Mouse (Mus musculus) forebrain, postnatal 0 days (tissue): Measurements from ENCODE around the gene Col28a1. TPM values are rescaled to one million over a fixed set of nuclear protein-coding genes. Genes with fewer than 3 reads are reported as not detected.

Experiments
- ATAC-seq: fragments of 200-750 bp; cut with Nextera tagmentation; 2 replicates; pipeline ENCODE4 v1.8.0; 2017; ENCODE audit warnings: mild to moderate bottlenecking, moderate library complexity
- DNase-seq: peaks from one replicate; pipeline ENCODE4 v3.0.0-alpha.2; 2015
- H3K27ac ChIP-seq: fragments of 300-500 bp; sonication (generic); 2 replicates; pipeline ENCODE4 v1.5.1; 2014; ENCODE audit warnings: low read depth, mild to moderate bottlenecking, antibody characterized with exemption, low read length, moderate library complexity, mixed read lengths
- H3K27me3 ChIP-seq: fragments of 300-500 bp; sonication (generic); 2 replicates; pipeline ENCODE4 v1.6.1; 2014; ENCODE audit warnings: mild to moderate bottlenecking, low read length, mixed read lengths; ENCODE audit not compliant: insufficient read depth
- H3K36me3 ChIP-seq: fragments of 300-500 bp; sonication (generic); 2 replicates; pipeline ENCODE4 v1.6.1; 2014; ENCODE audit warnings: mild to moderate bottlenecking, moderate library complexity; ENCODE audit not compliant: insufficient read depth
- H3K4me1 ChIP-seq: fragments of 300-500 bp; sonication (generic); 2 replicates; pipeline ENCODE4 v1.6.1; 2014; ENCODE audit warnings: antibody characterized with exemption; ENCODE audit not compliant: insufficient read depth
- H3K4me2 ChIP-seq: fragments of 300-500 bp; sonication (generic); 2 replicates; pipeline ENCODE4 v1.6.1; 2014; ENCODE audit warnings: low read depth, mild to moderate bottlenecking, moderate library complexity
- H3K4me3 ChIP-seq: fragments of 300-500 bp; sonication (generic); 2 replicates; pipeline ENCODE4 v1.5.1; 2014; ENCODE audit warnings: low read depth, low read length, mixed read lengths
- H3K9ac ChIP-seq: fragments of 300-500 bp; sonication (generic); 2 replicates; pipeline ENCODE4 v1.6.1; 2014; ENCODE audit warnings: mild to moderate bottlenecking
- H3K9me3 ChIP-seq: fragments of 300-500 bp; sonication (generic); 2 replicates; pipeline ENCODE4 v1.6.1; 2016; ENCODE audit warnings: low read length
- CTCF ChIP-seq: sonication (generic); IDR thresholded peaks from 2 replicates; pipeline ENCODE4 v1.5.1; 2016; ENCODE audit warnings: antibody characterized with exemption, control low read depth, low read depth
- WGBS: fragments of 180-500 bp; shearing (Covaris S2); extraction: QIAGEN DNeasy Blood & Tissue Kit; methylation state at CpG from one replicate; pipeline ENCODE4 v1.1.7; 2014; 5-methylcytosine and 5-hydroxymethylcytosine counted together
- polyA plus RNA-seq: library from polyadenylated mRNA; unstranded; fragments of >200 nt; fragmentation: Nextera tagmentation; extraction: Ambion mirVana; gene quantifications from 2 replicates; pipeline ENCODE4 v1.2.1, GENCODE M21; 2015
- total RNA-seq: library from RNA; depleted of rRNA; stranded (reverse); fragments of >200 nt; gene quantifications from 2 replicates; pipeline ENCODE4 v1.2.3, GENCODE M21; 2014

Gene Col28a1
- total and polyA plus RNA-seq, 2 experiments from 2014 or later, result 1.1 to 1.2 TPM

DNA sequence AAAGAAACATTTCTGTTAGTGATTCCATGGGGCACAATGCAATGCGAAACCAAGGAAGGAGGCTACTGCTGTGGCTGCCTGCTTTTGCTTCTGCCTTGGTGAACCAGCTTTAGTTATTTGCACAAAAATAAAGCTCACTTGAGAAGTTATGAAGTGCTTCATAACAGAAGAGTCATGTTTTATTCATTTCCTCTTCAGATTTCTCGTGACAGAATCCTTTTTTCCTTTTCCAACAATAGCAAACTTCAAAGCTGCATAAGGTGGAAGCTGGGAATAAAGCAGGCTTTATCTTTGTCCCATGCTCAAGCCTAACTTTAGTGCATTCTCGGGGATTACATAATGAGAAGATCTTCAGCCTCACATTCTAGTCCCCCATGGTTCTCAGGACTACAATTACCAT lies 65.9 kb downstream of the Col28a1 start:
- H3K36me3 ChIP-seq, result no peaks in the 10 kb centered on the region
- no peak overlapping the region for H3K4me2 ChIP-seq
- H3K4me1 ChIP-seq, result no peaks in the 10 kb centered on the region
- no peak overlapping the region for H3K27ac ChIP-seq
- H3K4me3 ChIP-seq, result no peak overlapping the region
- no peaks in the 10 kb centered on the region for H3K27me3 ChIP-seq
- no peak overlapping the region for H3K9ac ChIP-seq
- no peaks in the 10 kb centered on the region for H3K9me3 ChIP-seq
- ATAC-seq (peak; percentile 43; the same call in 1 of the 2 replicates), DNase-seq (no peak)
- no peak for TF ChIP-seq CTCF
- WGBS, result 31% methylated on average over 3 of the region's 3 CpGs

DNA sequence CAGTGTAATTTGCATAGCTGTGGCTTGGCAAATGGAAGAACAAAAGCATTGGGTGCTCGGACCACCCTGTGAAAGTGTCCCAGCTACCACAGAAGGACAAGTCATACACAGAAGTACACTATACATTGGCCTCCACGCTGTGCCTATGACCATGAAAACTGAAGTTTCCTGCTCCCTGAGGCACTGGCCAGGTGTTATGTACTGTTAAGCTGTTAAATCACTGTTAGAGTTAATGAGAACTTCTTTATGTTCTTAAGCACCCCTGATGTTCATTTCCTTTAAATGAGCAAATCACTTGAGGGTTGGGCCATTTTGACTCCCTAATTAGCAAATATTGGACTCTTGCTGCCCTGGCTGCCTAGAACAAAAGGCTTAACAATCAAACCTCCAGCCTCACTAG lies 73.3 kb downstream of the Col28a1 start:
- DNase-seq (no peak), ATAC-seq (no peak)
- H3K4me3 ChIP-seq, result no peak overlapping the region
- H3K27me3 ChIP-seq, result no peaks in the 10 kb centered on the region
- no peaks in the 10 kb centered on the region for H3K36me3 ChIP-seq
- H3K27ac ChIP-seq, result no peak overlapping the region
- H3K9me3 ChIP-seq, result no peaks in the 10 kb centered on the region
- 53% methylated on average over 2 of the region's 2 CpGs for WGBS
- no peak overlapping the region for H3K9ac ChIP-seq
- no peak overlapping the region for H3K4me2 ChIP-seq
- TF ChIP-seq CTCF, result no peak
- H3K4me1 ChIP-seq, result no peaks in the 10 kb centered on the region

DNA sequence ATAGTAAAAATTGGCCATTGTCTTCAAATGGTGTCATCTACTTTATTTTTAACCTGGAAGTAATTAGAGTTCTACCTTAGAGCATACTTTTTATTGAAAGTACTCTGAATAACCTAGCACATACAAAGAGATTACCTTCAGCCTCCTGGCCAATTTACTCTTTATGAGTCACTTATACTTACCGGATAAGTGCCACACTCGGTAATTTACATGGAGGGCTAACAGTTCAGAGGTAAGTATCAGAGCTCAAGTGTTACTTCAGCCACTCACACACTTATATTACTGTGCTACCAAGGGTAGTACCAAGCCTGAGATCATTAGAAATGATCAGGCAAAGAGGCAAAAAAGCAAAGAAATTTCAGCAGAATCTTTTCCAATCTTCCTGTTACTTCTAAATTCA lies 73.8 kb downstream of the Col28a1 start:
- no peak overlapping the region for H3K27ac ChIP-seq
- H3K9ac ChIP-seq, result no peak overlapping the region
- no peak for TF ChIP-seq CTCF
- H3K4me1 ChIP-seq, result no peaks in the 10 kb centered on the region
- no peaks in the 10 kb centered on the region for H3K36me3 ChIP-seq
- H3K9me3 ChIP-seq, result no peaks in the 10 kb centered on the region
- ATAC-seq, result no peak
- DNase-seq, result no peak
- H3K4me2 ChIP-seq, result no peak overlapping the region
- no peaks in the 10 kb centered on the region for H3K27me3 ChIP-seq
- WGBS, result 74% methylated on average over 2 of the region's 2 CpGs
- no peak overlapping the region for H3K4me3 ChIP-seq

DNA sequence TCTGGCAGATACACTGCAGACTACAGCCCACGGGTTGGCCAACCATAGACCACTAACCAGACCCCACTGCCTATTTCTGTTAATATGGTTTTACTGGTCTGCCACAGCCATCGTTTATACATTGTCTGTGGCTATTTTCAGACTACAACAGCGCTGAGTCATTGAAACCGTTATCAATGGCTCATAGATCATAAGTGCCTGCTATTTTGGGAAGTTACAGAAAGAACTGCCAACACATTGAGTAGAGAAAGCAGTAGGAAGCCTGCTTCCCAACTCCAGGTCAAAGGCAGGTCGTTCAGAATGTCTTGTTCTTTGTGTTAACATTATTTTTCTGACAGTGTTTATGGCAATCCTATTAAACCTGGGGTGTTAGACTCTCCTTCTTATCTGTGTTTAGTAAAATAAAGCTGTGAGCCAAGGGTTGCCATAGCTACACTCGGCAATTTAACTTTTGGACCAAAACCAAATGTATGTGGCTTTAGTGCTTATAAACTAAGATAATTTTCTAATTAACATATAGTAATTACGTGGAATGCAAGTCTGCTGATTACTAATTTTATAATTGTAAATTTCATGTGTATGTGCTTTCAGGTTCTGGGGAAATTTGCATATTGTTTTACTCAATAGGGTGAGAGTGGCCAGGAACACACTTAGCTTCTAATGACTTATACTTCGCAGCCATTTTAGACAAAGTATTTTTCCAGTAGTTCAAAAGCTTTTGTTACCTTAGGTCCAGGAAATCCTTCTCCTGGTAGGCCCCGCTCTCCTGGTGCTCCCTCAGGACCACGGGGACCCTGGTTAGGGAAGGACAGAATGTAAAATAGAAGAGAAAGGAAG lies 86.3 kb downstream of the Col28a1 start:
- DNase-seq, result peak; percentile 42

DNA sequence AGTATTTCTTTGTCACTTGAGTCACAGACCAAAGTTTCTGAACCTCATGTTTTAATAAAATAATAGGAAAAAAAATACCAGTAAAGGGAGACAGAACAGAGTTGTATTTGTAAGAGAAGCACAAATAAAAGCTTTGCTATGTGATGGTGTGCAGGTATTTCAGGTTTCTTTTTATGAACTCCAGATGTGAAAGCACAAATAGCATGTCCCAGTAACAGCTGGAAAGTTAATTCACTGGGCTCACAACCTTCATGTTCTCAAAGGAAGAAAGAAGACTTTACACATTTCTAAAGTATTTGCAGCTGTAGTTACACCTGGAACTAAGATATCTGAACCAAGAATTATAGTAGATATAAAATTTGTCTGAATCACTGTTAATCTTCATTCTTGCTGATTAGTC lies 91.2 kb downstream of the Col28a1 start:
- Histone ChIP-seq H3K4me1 (no peaks in the 10 kb centered on the region), H3K9ac (no peak overlapping the region), H3K27ac (no peak overlapping the region), H3K4me3 (no peak overlapping the region), H3K9me3 (no peaks in the 10 kb centered on the region), H3K4me2 (no peak overlapping the region), H3K27me3 (no peaks in the 10 kb centered on the region), H3K36me3 (no peaks in the 10 kb centered on the region)
- DNase-seq (no peak), ATAC-seq (no peak)
- no peak for TF ChIP-seq CTCF

More for the DNA sequence above, 86.3 kb downstream of the Col28a1 start:
- no peak for TF ChIP-seq CTCF
- H3K4me1 ChIP-seq, result no peaks in the 10 kb centered on the region
- H3K27me3 ChIP-seq, result no peaks in the 10 kb centered on the region
- H3K9ac ChIP-seq, result no peak overlapping the region
- ATAC-seq, result peak; percentile 62
- WGBS, result 52% methylated on average over 10 of the region's 10 CpGs
- no peak overlapping the region for H3K27ac ChIP-seq
- no peaks in the 10 kb centered on the region for H3K36me3 ChIP-seq
- no peak overlapping the region for H3K4me3 ChIP-seq
- no peaks in the 10 kb centered on the region for H3K9me3 ChIP-seq
- H3K4me2 ChIP-seq, result no peak overlapping the region

DNA sequence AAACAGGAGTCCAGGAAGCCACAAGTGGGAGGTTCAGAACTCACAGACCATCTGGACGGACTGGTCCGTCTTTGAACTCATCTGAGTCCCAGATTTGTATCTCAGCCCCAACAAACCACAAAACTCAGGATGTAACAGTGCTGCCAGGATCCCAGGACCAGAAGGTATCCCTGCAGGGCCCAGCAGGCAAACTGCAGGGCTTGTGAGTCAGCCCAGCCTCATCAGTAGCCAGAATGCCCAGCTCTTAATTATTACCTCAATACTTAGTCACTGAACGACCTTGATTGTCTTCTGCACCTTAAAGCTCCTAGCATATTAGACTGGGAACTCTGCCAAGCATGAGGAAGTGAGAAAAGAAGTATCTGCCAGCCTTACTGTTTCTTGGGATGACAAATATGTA lies 96.6 kb downstream of the Col28a1 start:
- TF ChIP-seq CTCF, result no peak
- DNase-seq (no peak), ATAC-seq (no peak)
- H3K27ac ChIP-seq, result no peak overlapping the region
- no peaks in the 10 kb centered on the region for H3K36me3 ChIP-seq
- no peaks in the 10 kb centered on the region for H3K9me3 ChIP-seq
- H3K4me1 ChIP-seq, result no peaks in the 10 kb centered on the region
- H3K27me3 ChIP-seq, result no peaks in the 10 kb centered on the region
- 58% methylated on average over 3 of the region's 3 CpGs for WGBS
- no peak overlapping the region for H3K4me3 ChIP-seq
- H3K9ac ChIP-seq, result no peak overlapping the region
- no peak overlapping the region for H3K4me2 ChIP-seq

DNA sequence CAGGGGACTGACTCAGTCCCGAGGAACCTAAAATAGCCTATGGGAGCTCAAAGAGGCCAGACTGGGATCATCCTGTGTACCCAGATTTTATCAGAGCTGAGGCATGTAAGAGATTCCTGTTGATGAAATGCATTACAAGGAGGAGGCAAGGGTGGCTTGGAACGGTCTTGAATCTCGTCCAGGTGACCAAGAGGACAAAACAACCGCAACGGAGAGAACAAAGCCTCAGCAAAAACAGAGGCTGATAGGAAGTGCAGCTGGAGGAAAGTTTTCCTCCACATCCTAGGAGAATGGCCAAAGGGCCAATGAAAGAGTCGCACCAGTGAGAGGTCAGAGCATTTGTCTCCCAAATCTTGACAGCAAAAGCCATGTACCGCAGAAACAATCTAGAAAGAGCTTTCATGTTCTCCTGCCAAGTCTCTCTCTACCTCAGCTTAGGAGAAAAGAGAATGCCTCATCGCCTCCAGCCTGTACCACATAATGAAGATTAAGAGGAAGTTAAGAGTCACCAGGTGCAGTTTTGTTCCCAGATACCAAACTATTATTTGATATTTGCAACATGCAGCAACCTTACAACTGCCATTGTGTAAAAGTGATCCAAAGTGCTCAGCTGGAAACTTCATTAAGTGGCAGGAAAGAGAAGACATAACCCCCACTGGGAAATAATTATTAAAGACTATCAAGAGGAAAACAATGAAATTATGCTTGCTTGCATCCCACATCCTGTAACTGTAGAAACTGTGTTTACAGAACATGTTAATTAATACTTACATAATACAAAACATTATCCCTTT lies 98.1 kb downstream of the Col28a1 start:
- H3K4me3 ChIP-seq, result no peak overlapping the region
- no peaks in the 10 kb centered on the region for H3K4me1 ChIP-seq
- H3K4me2 ChIP-seq, result no peak overlapping the region
- no peak for TF ChIP-seq CTCF
- no peak for DNase-seq
- H3K36me3 ChIP-seq, result no peaks in the 10 kb centered on the region
- H3K9me3 ChIP-seq, result no peaks in the 10 kb centered on the region
- H3K27me3 ChIP-seq, result no peaks in the 10 kb centered on the region
- H3K27ac ChIP-seq, result no peak overlapping the region
- ATAC-seq, result no peak
- H3K9ac ChIP-seq, result no peak overlapping the region
- WGBS, result 75% methylated on average over 8 of the region's 8 CpGs
